Mouse (Mus musculus) liver, embryonic 13.5 days (tissue): ENCODE measurements at regions not wholly inside any gene's neighbourhood (a gene's known extent, or its start where the extent isn't known, plus 50 kb on each side); places are given as distances from the start of the nearest gene placed in this dataset.

Experiments used
- ATAC-seq: fragments of 200-750 bp; cut with Nextera tagmentation; 2 replicates; pipeline ENCODE4 v1.8.0; 2017; ENCODE audit warnings: low read depth, mild to moderate bottlenecking, moderate number of reproducible peaks, moderate library complexity
- DNase-seq: peaks from one replicate; pipeline ENCODE4 v3.0.0; 2022
- H3K27ac ChIP-seq: fragments of 300-500 bp; sonication (generic); 2 replicates; pipeline ENCODE4 v1.5.1; 2015; ENCODE audit warnings: moderate library complexity, mild to moderate bottlenecking, inconsistent platforms
- H3K27me3 ChIP-seq: fragments of 300-500 bp; sonication (generic); 2 replicates; pipeline ENCODE4 v1.6.1; 2015; ENCODE audit warnings: mild to moderate bottlenecking, inconsistent platforms
- H3K36me3 ChIP-seq: fragments of 300-500 bp; sonication (generic); 2 replicates; pipeline ENCODE4 v1.6.1; 2015; ENCODE audit warnings: mild to moderate bottlenecking, inconsistent platforms
- H3K4me1 ChIP-seq: fragments of 300-500 bp; sonication (generic); replicated peaks from 2 replicates; pipeline ENCODE4 v1.6.1; 2015; ENCODE audit warnings: inconsistent platforms
- H3K4me2 ChIP-seq: fragments of 300-500 bp; sonication (generic); 2 replicates; pipeline ENCODE4 v1.6.1; 2015; ENCODE audit warnings: inconsistent platforms, mild to moderate bottlenecking, moderate library complexity
- H3K4me3 ChIP-seq: fragments of 300-500 bp; sonication (generic); replicated peaks from 2 replicates; pipeline ENCODE4 v1.5.1; 2015; ENCODE audit warnings: mild to moderate bottlenecking, inconsistent platforms
- H3K9ac ChIP-seq: fragments of 300-500 bp; sonication (generic); 2 replicates; pipeline ENCODE4 v1.6.1; 2015; ENCODE audit warnings: mild to moderate bottlenecking, inconsistent platforms
- H3K9me3 ChIP-seq: fragments of 300-500 bp; sonication (generic); replicated peaks from 2 replicates; pipeline ENCODE4 v1.6.1; 2016; ENCODE audit warnings: inconsistent platforms
- WGBS: fragments of 180-500 bp; shearing (Covaris S2); methylation state at CpG from one replicate; pipeline ENCODE4 v1.1.7; 2015; ENCODE audit not compliant: insufficient replicate concordance; 5-methylcytosine and 5-hydroxymethylcytosine counted together

- Histone ChIP-seq H3K36me3 (no peaks in the 10 kb centered on the region), H3K9ac (no peak overlapping the region), H3K9me3 (no peaks in the 10 kb centered on the region), H3K4me3 (no peak overlapping the region), H3K27ac (no peak overlapping the region), H3K4me2 (no peak overlapping the region), H3K27me3 (no peaks in the 10 kb centered on the region), H3K4me1 (peaks cover 5% of the 10 kb centered on the region)
- no peak for ATAC-seq
- WGBS = 64% methylated on average over 2 of the region's 2 CpGs
- no peak for DNase-seq
Observed at GRCm38 (mm10) chr4:95283789-95284188, 231.8 kb upstream of the Jun start.

- ATAC-seq (no peak), DNase-seq (no peak)
- Histone ChIP-seq H3K27me3 (no peaks in the 10 kb centered on the region), H3K27ac (no peak overlapping the region), H3K4me2 (no peak overlapping the region), H3K9me3 (no peaks in the 10 kb centered on the region), H3K4me3 (no peak overlapping the region), H3K4me1 (peaks cover 5% of the 10 kb centered on the region; the same call in 1 of the 2 replicates), H3K9ac (no peak overlapping the region), H3K36me3 (no peaks in the 10 kb centered on the region)
- WGBS = 27% methylated on average over 2 of the region's 2 CpGs
Observed at GRCm38 (mm10) chr4:95284192-95284591, 232.2 kb upstream of the Jun start.

GRCm38 (mm10) chr4:95284696-95285095, 232.7 kb upstream of the Jun start:
- H3K27ac ChIP-seq = no peak overlapping the region
- no peak for ATAC-seq
- H3K4me2 ChIP-seq = no peak overlapping the region
- H3K9ac ChIP-seq = no peak overlapping the region
- H3K36me3 ChIP-seq = no peaks in the 10 kb centered on the region
- peaks cover 5% of the 10 kb centered on the region; the same call in 1 of the 2 replicates for H3K4me1 ChIP-seq
- H3K27me3 ChIP-seq = no peaks in the 10 kb centered on the region
- H3K4me3 ChIP-seq = no peak overlapping the region
- no peak for DNase-seq
- 70% methylated on average over 1 of the region's 1 CpGs for WGBS
- H3K9me3 ChIP-seq = no peaks in the 10 kb centered on the region

- WGBS = 40% methylated on average over 4 of the region's 4 CpGs
- H3K36me3 ChIP-seq = no peaks in the 10 kb centered on the region
- H3K4me2 ChIP-seq = no peak overlapping the region
- DNase-seq = no peak
- no peak overlapping the region for H3K27ac ChIP-seq
- no peaks in the 10 kb centered on the region for H3K27me3 ChIP-seq
- no peaks in the 10 kb centered on the region for H3K9me3 ChIP-seq
- no peak overlapping the region for H3K4me3 ChIP-seq
- no peaks in the 10 kb centered on the region for H3K4me1 ChIP-seq
- ATAC-seq = no peak
- no peak overlapping the region for H3K9ac ChIP-seq
Observed at GRCm38 (mm10) chr4:95290321-95290720, 238.3 kb upstream of the Jun start.

- Histone ChIP-seq H3K4me2 (no peak overlapping the region), H3K27ac (no peak overlapping the region), H3K4me1 (no peaks in the 10 kb centered on the region), H3K4me3 (no peak overlapping the region), H3K9me3 (no peaks in the 10 kb centered on the region), H3K36me3 (no peaks in the 10 kb centered on the region), H3K9ac (no peak overlapping the region), H3K27me3 (no peaks in the 10 kb centered on the region)
- ATAC-seq = no peak
- 34% methylated on average over 4 of the region's 4 CpGs for WGBS
- no peak for DNase-seq
Observed at GRCm38 (mm10) chr4:95294110-95294509, 242.1 kb upstream of the Jun start.

GRCm38 (mm10) chr4:95301907-95302306, 249.9 kb upstream of the Jun start:
- no peak overlapping the region for H3K27ac ChIP-seq
- no peaks in the 10 kb centered on the region for H3K36me3 ChIP-seq
- H3K4me3 ChIP-seq = no peak overlapping the region
- no peaks in the 10 kb centered on the region for H3K9me3 ChIP-seq
- 0 out of 2 replicates have a peak, but pooled peaks cover 5% of the 10 kb centered on the region for H3K4me1 ChIP-seq
- H3K9ac ChIP-seq = no peak overlapping the region
- DNase-seq = no peak
- no peak for ATAC-seq
- no peak overlapping the region for H3K4me2 ChIP-seq
- no peaks in the 10 kb centered on the region for H3K27me3 ChIP-seq
- WGBS = 77% methylated on average over 2 of the region's 2 CpGs

- Histone ChIP-seq H3K4me3 (no peak overlapping the region), H3K9ac (no peak overlapping the region)
- DNase-seq = no peak
Observed at GRCm38 (mm10) chr4:95303337-95303736, 251.3 kb upstream of the Jun start.

GRCm38 (mm10) chr4:95304006-95304405, 252.0 kb upstream of the Jun start:
- H3K36me3 ChIP-seq = no peaks in the 10 kb centered on the region
- H3K27ac ChIP-seq = no peak overlapping the region
- no peak overlapping the region for H3K4me3 ChIP-seq
- no peaks in the 10 kb centered on the region for H3K27me3 ChIP-seq
- DNase-seq = no peak
- no peak overlapping the region for H3K4me2 ChIP-seq
- H3K9me3 ChIP-seq = no peaks in the 10 kb centered on the region
- no peak overlapping the region for H3K9ac ChIP-seq
- H3K4me1 ChIP-seq = 0 out of 2 replicates have a peak, but pooled peaks cover 5% of the 10 kb centered on the region
- ATAC-seq = no peak
- WGBS = 39% methylated on average over 1 of the region's 1 CpGs

More at GRCm38 (mm10) chr4:95303337-95303736, 251.3 kb upstream of the Jun start:
- no peak overlapping the region for H3K27ac ChIP-seq
- no peaks in the 10 kb centered on the region for H3K36me3 ChIP-seq
- H3K4me1 ChIP-seq = 0 out of 2 replicates have a peak, but pooled peaks cover 5% of the 10 kb centered on the region
- H3K4me2 ChIP-seq = no peak overlapping the region
- no peak for ATAC-seq
- no peaks in the 10 kb centered on the region for H3K27me3 ChIP-seq
- no peaks in the 10 kb centered on the region for H3K9me3 ChIP-seq
- WGBS = 34% methylated on average over 2 of the region's 2 CpGs

GRCm38 (mm10) chr4:95307134-95307533, 250.2 kb upstream of the Fggy start:
- no peak for ATAC-seq
- Histone ChIP-seq H3K4me2 (no peak overlapping the region), H3K9ac (no peak overlapping the region), H3K36me3 (no peaks in the 10 kb centered on the region), H3K4me1 (0 out of 2 replicates have a peak, but pooled peaks cover 5% of the 10 kb centered on the region), H3K4me3 (no peak overlapping the region), H3K27ac (no peak overlapping the region), H3K9me3 (no peaks in the 10 kb centered on the region), H3K27me3 (no peaks in the 10 kb centered on the region)
- DNase-seq = no peak
- WGBS = 62% methylated on average over 2 of the region's 2 CpGs

GRCm38 (mm10) chr4:95308469-95308895, 248.8 kb upstream of the Fggy start:
- Histone ChIP-seq H3K27me3 (no peaks in the 10 kb centered on the region), H3K4me1 (no peaks in the 10 kb centered on the region), H3K4me2 (no peak overlapping the region), H3K9me3 (no peaks in the 10 kb centered on the region), H3K4me3 (no peak overlapping the region), H3K36me3 (no peaks in the 10 kb centered on the region), H3K9ac (no peak overlapping the region), H3K27ac (no peak overlapping the region)
- DNase-seq = no peak
- no peak for ATAC-seq
- 53% methylated on average over 5 of the region's 5 CpGs for WGBS

GRCm38 (mm10) chr4:95310410-95310809, 246.9 kb upstream of the Fggy start:
- ATAC-seq = no peak
- H3K9ac ChIP-seq = no peak overlapping the region
- WGBS = 58% methylated on average over 6 of the region's 6 CpGs
- no peaks in the 10 kb centered on the region for H3K27me3 ChIP-seq
- H3K4me1 ChIP-seq = no peaks in the 10 kb centered on the region
- DNase-seq = no peak
- no peaks in the 10 kb centered on the region for H3K36me3 ChIP-seq
- no peak overlapping the region for H3K4me3 ChIP-seq
- no peak overlapping the region for H3K4me2 ChIP-seq
- H3K27ac ChIP-seq = no peak overlapping the region
- no peaks in the 10 kb centered on the region for H3K9me3 ChIP-seq

- Histone ChIP-seq H3K27ac (no peak overlapping the region), H3K9me3 (no peaks in the 10 kb centered on the region), H3K27me3 (no peaks in the 10 kb centered on the region), H3K4me1 (no peaks in the 10 kb centered on the region), H3K36me3 (no peaks in the 10 kb centered on the region), H3K4me3 (no peak overlapping the region), H3K4me2 (no peak overlapping the region), H3K9ac (no peak overlapping the region)
- WGBS = 46% methylated on average over 3 of the region's 3 CpGs
- ATAC-seq (no peak), DNase-seq (no peak)
Observed at GRCm38 (mm10) chr4:95317821-95318290, 239.5 kb upstream of the Fggy start.
